Mouse (Mus musculus) pancreas, adult 10 weeks (tissue): ENCODE results near the gene Cd5l. TPM values are rescaled to one million over a fixed set of nuclear protein-coding genes. Genes with fewer than 3 reads are reported as not detected.

ENCODE experiments used
- polyA plus RNA-seq: library from polyadenylated mRNA; stranded (reverse); fragments of 350-450 nt; fragmentation: Illumina TruSeq; extraction: RNeasy Lipid Tissue Mini Kit (QIAGEN cat#74804); gene quantifications from one replicate; pipeline ENCODE4 v1.2.3, GENCODE M21; 2015; ENCODE audit warnings: low read depth, low replicate concordance; ENCODE audit not compliant: insufficient read depth

Cd5l gene
- polyA plus RNA-seq, result 1.1 TPM

DNA sequence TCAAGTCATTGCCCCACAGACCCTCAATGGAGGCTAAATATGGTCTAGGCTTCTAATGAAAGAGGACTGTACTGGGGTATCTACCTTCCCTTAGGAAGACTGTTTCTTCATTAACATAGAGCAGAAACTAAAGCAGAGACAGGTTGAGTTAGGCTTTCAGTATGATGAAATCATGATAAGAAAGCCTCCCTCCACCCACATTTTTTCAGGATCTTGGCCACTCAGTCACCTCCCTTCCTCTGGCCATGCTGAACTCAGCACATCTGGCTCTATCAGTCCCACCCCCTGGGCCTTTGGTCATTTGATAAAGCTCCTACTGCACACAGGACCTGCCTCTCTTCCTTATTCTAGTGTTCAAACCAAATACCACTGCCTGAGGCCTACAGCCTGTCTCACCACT, at the start of gene Cd5l:
Gene Cd5l (plus strand): TSS at position 301 of the 400 bp plus-strand sequence.

DNA sequence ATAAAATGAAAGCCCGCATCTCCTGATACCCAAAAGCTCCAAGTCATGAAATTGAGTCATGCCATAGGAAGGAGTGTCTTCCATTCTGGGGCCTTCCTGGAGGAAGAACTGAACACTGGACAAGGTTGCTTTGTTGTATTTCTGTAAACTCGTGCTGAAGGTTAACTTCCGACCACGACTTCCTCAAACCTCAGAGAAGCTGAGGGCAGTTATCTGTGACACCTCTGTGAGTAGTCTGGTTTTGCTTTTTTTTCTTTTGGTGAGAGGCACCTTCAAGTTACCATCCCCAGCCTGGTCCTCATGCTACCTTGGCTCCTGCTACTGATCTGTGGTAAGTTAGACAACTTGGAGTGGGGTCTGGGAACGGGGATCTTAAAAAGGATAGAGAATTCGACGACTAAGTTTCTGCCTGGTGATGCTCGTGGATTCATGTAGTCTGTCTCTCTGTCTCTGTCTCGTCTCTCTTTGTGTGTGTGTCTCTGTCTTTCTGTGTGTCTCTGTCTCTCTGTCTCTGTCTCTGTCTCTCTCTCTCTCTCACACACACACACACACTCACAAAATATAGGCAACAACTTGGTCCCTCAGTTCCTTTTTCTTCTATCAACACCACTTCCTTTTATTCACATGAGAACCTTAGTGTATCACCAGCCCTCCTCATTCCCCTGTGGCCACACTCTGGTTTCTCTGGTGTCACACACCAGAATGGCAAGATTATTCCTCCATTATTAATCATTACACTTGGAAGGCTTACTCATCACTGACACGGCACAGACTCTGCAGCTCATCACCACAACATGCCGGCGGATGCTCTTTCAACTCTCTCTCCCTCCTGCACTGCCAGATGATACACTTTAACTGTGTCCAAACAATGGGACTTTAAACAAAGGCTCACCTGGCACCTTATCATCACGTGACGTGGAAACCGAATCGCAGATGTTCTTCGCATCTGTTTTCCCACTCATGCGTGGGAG, 18.8 kb downstream of the Cd5l start, which contains the start of gene Fcrl1:
Gene Fcrl1 (plus strand): TSS at position 193 of the 971 bp plus-strand sequence.

Other genes starting within 250 kb of the Cd5l start
- 2.8 TPM for gene Kirrel, start 183.1 kb upstream of the Cd5l start, polyA plus RNA-seq
- gene Fcrls, start 94.1 kb upstream of the Cd5l start, polyA plus RNA-seq, result 4.6 TPM
- gene Fcrl1, start 18.5 kb downstream of the Cd5l start, polyA plus RNA-seq, result not detected
- not detected for gene Fcrl5, start 77.9 kb downstream of the Cd5l start, polyA plus RNA-seq
- 3.3 TPM for gene Etv3, start 167.5 kb downstream of the Cd5l start, polyA plus RNA-seq